Mouse (Mus musculus) cortical plate, adult 2 months (tissue): ENCODE measurements around the gene Gfi1b.

Experiments
- CTCF ChIP-seq: fragments of 200-500 bp; IDR thresholded peaks from 2 replicates; pipeline ENCODE4 v1.5.1; 2011; ENCODE audit warnings: mild to moderate bottlenecking, control low read depth, low read length; ENCODE audit not compliant: insufficient read depth; ENCODE audit errors: extremely low read depth
- POLR2A ChIP-seq: fragments of 200-500 bp; IDR thresholded peaks from 2 replicates; pipeline ENCODE4 v1.6.1; 2011; ENCODE audit warnings: mild to moderate bottlenecking, low read length, control low read depth; ENCODE audit not compliant: insufficient read depth; ENCODE audit errors: extremely low read depth

GRCm38 (mm10) chr2:28582647-28583353, 39.0 kb downstream of the Gfi1b start:
- TF ChIP-seq POLR2A (peak; percentile 47), CTCF (no peak)
